Mouse (Mus musculus) brain, embryonic 14.5 days (tissue): Measurements from ENCODE around the gene Gca.

Source experiments
- CTCF ChIP-seq: fragments of 200-500 bp; IDR thresholded peaks from 2 replicates; pipeline ENCODE4 v1.5.1; 2012; ENCODE audit warnings: inconsistent platforms, mild to moderate bottlenecking, moderate library complexity, borderline replicate concordance; ENCODE audit not compliant: insufficient read depth, insufficient read length; ENCODE audit errors: extremely low read depth
- POLR2A ChIP-seq: fragments of 200-500 bp; IDR thresholded peaks from 2 replicates; pipeline ENCODE4 v1.6.1; 2012; ENCODE audit warnings: mild to moderate bottlenecking, inconsistent platforms, borderline replicate concordance; ENCODE audit not compliant: poor library complexity, insufficient read depth, insufficient read length, severe bottlenecking; ENCODE audit errors: extremely low read depth

GRCm38 (mm10) chr2:62730671-62731070, 66.6 kb downstream of the Gca start:
- no peak for TF ChIP-seq CTCF
- no peak for TF ChIP-seq POLR2A
